Mouse (Mus musculus) brain, embryonic 14.5 days (tissue): ENCODE results near the gene Adamtsl2.

Source experiments
- CTCF ChIP-seq: fragments of 200-500 bp; IDR thresholded peaks from 2 replicates; pipeline ENCODE4 v1.5.1; 2012; ENCODE audit warnings: inconsistent platforms, mild to moderate bottlenecking, moderate library complexity, borderline replicate concordance; ENCODE audit not compliant: insufficient read depth, insufficient read length; ENCODE audit errors: extremely low read depth
- POLR2A ChIP-seq: fragments of 200-500 bp; IDR thresholded peaks from 2 replicates; pipeline ENCODE4 v1.6.1; 2012; ENCODE audit warnings: mild to moderate bottlenecking, inconsistent platforms, borderline replicate concordance; ENCODE audit not compliant: poor library complexity, insufficient read depth, insufficient read length, severe bottlenecking; ENCODE audit errors: extremely low read depth

GRCm38 (mm10) chr2:27138356-27138755, 59.2 kb downstream of the Adamtsl2 start:
- TF ChIP-seq CTCF (no peak), POLR2A (no peak)
